Mouse (Mus musculus): Measurements from ENCODE around the gene Gimd1. TPM values are rescaled to one million over a fixed set of nuclear protein-coding genes. Genes with fewer than 3 reads are reported as not detected.
A peak's percentile ranks its signal among the peaks of the same experiment; 100 is the strongest.

The Gimd1 gene
- polyA plus RNA-seq, 2 experiments: not detected

GRCm38 (mm10) chr3:132677494-132677893, 47.9 kb downstream of the Gimd1 start:
- DNase-seq (ENCODE audit: low spot score): no peak
- H3K4me2 ChIP-seq (replicated peaks; ENCODE audit: low read depth, low read length, severe bottlenecking): no peak overlapping the region
- H3K27ac ChIP-seq (replicated peaks; ENCODE audit: low read depth, low read length): no peak overlapping the region
- H3K27me3 ChIP-seq (ENCODE audit: control insufficient read depth, insufficient read depth, low read length): no peaks in the 10 kb centered on the region
- H3K36me3 ChIP-seq (ENCODE audit: control insufficient read depth, insufficient read depth, low read length): peaks cover 27% of the 10 kb centered on the region
- H3K9me3 ChIP-seq (ENCODE audit: control insufficient read depth, low read length): no peaks in the 10 kb centered on the region
- no peak overlapping the region for H3K4me3 ChIP-seq (replicated peaks; ENCODE audit: low read length)
- no peak for ATAC-seq (ENCODE audit: low FRiP score, low read depth)
- 0 out of 2 replicates have a peak, but pooled peaks cover under 1% of the 10 kb centered on the region for H3K4me1 ChIP-seq (ENCODE audit: control insufficient read depth, insufficient read depth, low read length)
- 83% methylated on average over 2 of the region's 2 CpGs for WGBS
- no peak for TF ChIP-seq POLR2A (IDR thresholded peaks at IDR 0.05; ENCODE audit: borderline replicate concordance, extremely low read depth, insufficient read depth, insufficient read length)
- no peak overlapping the region for H3K9ac ChIP-seq (ENCODE audit: low read depth, low read length, severe bottlenecking)

- Histone ChIP-seq H3K9ac (ENCODE audit: low read depth, low read length, severe bottlenecking) (peak within 1 kb of the TSS; percentile 92), H3K36me3 (ENCODE audit: control insufficient read depth, insufficient read depth, low read length) (peaks cover 16% of the 10 kb centered on the region), H3K27me3 (ENCODE audit: control insufficient read depth, insufficient read depth, low read length) (no peaks in the 10 kb centered on the region), H3K4me1 (ENCODE audit: control insufficient read depth, insufficient read depth, low read length) (peaks cover 6% of the 10 kb centered on the region; the same call in 1 of the 2 replicates), H3K27ac (replicated peaks; ENCODE audit: low read depth, low read length) (peak within 1 kb of the TSS; percentile 96), H3K4me3 (replicated peaks; ENCODE audit: low read length) (peak within 1 kb of the TSS; percentile 77), H3K4me2 (replicated peaks; ENCODE audit: low read depth, low read length, severe bottlenecking) (peak within 1 kb of the TSS; percentile 63), H3K9me3 (ENCODE audit: control insufficient read depth, low read length) (no peaks in the 10 kb centered on the region)
- DNase-seq (ENCODE audit: low spot score) (peak; percentile 92), ATAC-seq (ENCODE audit: low FRiP score, low read depth) (peak; percentile 98)
- WGBS: under 1% methylated on average over 32 of the region's 42 CpGs
- 0 out of 2 replicates have a peak, but pooled peaks have one; percentile 57 for TF ChIP-seq POLR2A (IDR thresholded peaks at IDR 0.05; ENCODE audit: borderline replicate concordance, extremely low read depth, insufficient read depth, insufficient read length)
Observed at GRCm38 (mm10) chr3:132683447-132684230, 54.0 kb downstream of the Gimd1 start, which contains the start of gene Tbck. Tbck (plus strand) TSS chr3:132684144.

DNA sequence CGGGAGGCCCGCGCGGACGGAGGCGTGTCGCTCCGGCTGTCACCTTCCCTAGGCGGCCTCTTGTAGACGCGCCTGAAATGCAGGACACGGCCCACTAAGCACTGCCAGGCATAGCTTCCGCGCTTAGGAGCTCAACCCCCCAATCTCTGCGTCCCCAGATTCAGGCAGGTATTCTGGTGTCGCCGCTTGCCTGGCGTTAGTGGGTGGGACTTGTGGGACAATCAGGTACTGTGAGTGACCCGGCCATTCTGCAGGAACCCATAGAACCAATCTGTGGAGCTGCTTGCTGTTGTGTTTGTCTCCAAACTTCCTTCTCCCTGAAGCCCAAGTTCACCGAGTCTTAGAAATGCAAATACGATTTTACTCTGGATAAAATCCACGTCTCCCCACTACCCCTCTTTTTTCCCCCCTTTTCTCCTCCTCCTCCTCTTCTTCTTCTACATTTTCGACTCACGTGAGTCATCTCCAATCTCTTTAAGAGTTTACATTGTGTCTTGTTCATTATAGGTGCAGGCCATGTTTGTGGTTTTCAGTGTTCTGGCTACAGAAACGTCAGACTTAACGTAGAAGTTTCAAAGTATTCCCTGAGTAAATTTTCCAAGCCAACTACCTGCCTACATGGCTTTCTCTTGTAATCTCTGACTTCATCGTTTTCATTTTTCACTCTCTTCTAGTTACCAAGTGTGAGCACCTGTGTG, 54.8 kb downstream of the Gimd1 start, which contains the start of gene Aimp1:
Aimp1 (minus strand) TSS at position 140 of the 698 bp plus-strand sequence.
- Histone ChIP-seq H3K4me1 (ENCODE audit: control insufficient read depth, insufficient read depth, low read length) (peaks cover 6% of the 10 kb centered on the region; the same call in 1 of the 2 replicates), H3K27me3 (ENCODE audit: control insufficient read depth, insufficient read depth, low read length) (no peaks in the 10 kb centered on the region), H3K9ac (ENCODE audit: low read depth, low read length, severe bottlenecking) (peak within 1 kb of the TSS; percentile 92), H3K4me2 (replicated peaks; ENCODE audit: low read depth, low read length, severe bottlenecking) (peak within 1 kb of the TSS; percentile 63), H3K27ac (replicated peaks; ENCODE audit: low read depth, low read length) (peak within 1 kb of the TSS; percentile 96), H3K36me3 (ENCODE audit: control insufficient read depth, insufficient read depth, low read length) (peaks cover 18% of the 10 kb centered on the region), H3K9me3 (ENCODE audit: control insufficient read depth, low read length) (no peaks in the 10 kb centered on the region), H3K4me3 (replicated peaks; ENCODE audit: low read length) (peak within 1 kb of the TSS; percentile 77)
- no peak for TF ChIP-seq POLR2A (IDR thresholded peaks at IDR 0.05; ENCODE audit: borderline replicate concordance, extremely low read depth, insufficient read depth, insufficient read length)
- ATAC-seq (ENCODE audit: low FRiP score, low read depth): no peak
- no peak for DNase-seq (ENCODE audit: low spot score)
- 2% methylated on average over 21 of the region's 27 CpGs for WGBS

Other genes starting within 250 kb of the Gimd1 start
- gene Tbck, start 54.3 kb downstream of the Gimd1 start, polyA plus RNA-seq (2012; rRNA removed): 7.4 and 7.9 TPM in 2 replicates
- 19.1 and 22.1 TPM in 2 replicates for gene Tbck, start 54.3 kb downstream of the Gimd1 start, polyA plus RNA-seq (2014; fragmentation: Nextera tagmentation; extraction: Ambion mirVana)
- 47.8 and 90.4 TPM in 2 replicates for gene Aimp1, start 54.5 kb downstream of the Gimd1 start, polyA plus RNA-seq (2012; rRNA removed)
- 85.0 and 89.1 TPM in 2 replicates for gene Aimp1, start 54.5 kb downstream of the Gimd1 start, polyA plus RNA-seq (2014; fragmentation: Nextera tagmentation; extraction: Ambion mirVana)